ENCODE assay signal across 11 mouse cellular contexts in genomic region chr14:25583899-25584298, GRCm38 (mm10).
DNase-seq lines count a peak whose midpoint lies in the region; ATAC-seq lines count a peak whose summit lies in the region.
"Had no signal": no experiment of that assay in that cellular context is flagged by ENCODE, and none has a peak within 500 bp of the region (broad histone marks: within the 10 kb centered on the region; RNA-seq: fewer than 3 reads in every experiment).

No protein-coding gene starts in this region.

- H3K4me2 ChIP-seq in limb, embryonic 13.5 days (replicated peaks), result no peak overlapping the region
- H3K4me2 ChIP-seq: limb, embryonic 15.5 days had no signal

- H3K4me1 ChIP-seq in limb, embryonic 13.5 days, result peaks cover 53% of the 10 kb centered on the region

- peaks cover 85% of the 10 kb centered on the region for H3K36me3 ChIP-seq in limb, embryonic 13.5 days
- H3K36me3 ChIP-seq: G1E had no signal

- H3K27ac ChIP-seq in limb, embryonic 13.5 days, result peak overlapping the region; percentile 28; the same call in 1 of the 2 replicates
- H3K27ac ChIP-seq: limb, embryonic 15.5 days had no signal

- WGBS in limb, embryonic 13.5 days, result 81% methylated on average over 10 of the region's 10 CpGs

- no peak overlapping the region for H3K4me3 ChIP-seq in limb, embryonic 13.5 days
- H3K4me3 ChIP-seq: limb, embryonic 15.5 days had no signal

- peak; percentile 63 to 71 for DNase-seq in cerebellum, adult 18-20 months
- DNase-seq in cerebellum, postnatal 10 days, result peak; percentile 76 to 79
- DNase-seq in gastrocnemius, postnatal 25 days, result peak; percentile 55
- no peak for DNase-seq in spleen, postnatal 10 days (ENCODE audit: low spot score in 2 of 2)
- no peak for DNase-seq in layer of hippocampus, postnatal 14 days (ENCODE audit: low spot score in 2 of 2)
- no peak for DNase-seq in kidney, adult 8-10 months
- DNase-seq: right cerebral cortex, adult 18-20 months had no signal

- ATAC-seq in limb, embryonic 13.5 days (ENCODE audit: low FRiP score, low read depth), result no peak
- ATAC-seq: inflammation-experienced regulatory T-cells, adult 6 months had no signal

- no peaks in the 10 kb centered on the region for H3K27me3 ChIP-seq in limb, embryonic 13.5 days
- H3K27me3 ChIP-seq: limb, embryonic 15.5 days had no signal

- no peak overlapping the region for H3K9ac ChIP-seq in limb, embryonic 13.5 days
- H3K9ac ChIP-seq: limb, embryonic 15.5 days had no signal

- no peaks in the 10 kb centered on the region for H3K9me3 ChIP-seq in limb, embryonic 13.5 days
- H3K9me3 ChIP-seq: limb, embryonic 15.5 days had no signal

Comparison
In these comparisons a context has a peak if more than half of its experiments do, and no peak if none do; other contexts are left out.
1. DNase-seq: peak in cerebellum, adult 18-20 months (2 of 2), cerebellum, postnatal 10 days (2 of 2) and gastrocnemius, postnatal 25 days (single experiment); none in spleen, postnatal 10 days (0 of 2), layer of hippocampus, postnatal 14 days (0 of 2) and kidney, adult 8-10 months (0 of 2).